Mouse (Mus musculus) small intestine, adult 2 months (tissue): ENCODE data around the gene Phlda2.

Experiments
- CTCF ChIP-seq: fragments of 200-500 bp; IDR thresholded peaks from 2 replicates; pipeline ENCODE4 v1.5.1; 2012; ENCODE audit warnings: low read depth, mild to moderate bottlenecking, control low read depth, inconsistent platforms, low read length, moderate library complexity, mixed read lengths; ENCODE audit not compliant: insufficient replicate concordance, insufficient read length; ENCODE audit errors: extremely low read depth
- POLR2A ChIP-seq: fragments of 200-500 bp; IDR thresholded peaks from 2 replicates; pipeline ENCODE4 v1.6.1; 2012; ENCODE audit warnings: low read depth, mild to moderate bottlenecking, control low read depth, inconsistent platforms, low read length, moderate library complexity

DNA sequence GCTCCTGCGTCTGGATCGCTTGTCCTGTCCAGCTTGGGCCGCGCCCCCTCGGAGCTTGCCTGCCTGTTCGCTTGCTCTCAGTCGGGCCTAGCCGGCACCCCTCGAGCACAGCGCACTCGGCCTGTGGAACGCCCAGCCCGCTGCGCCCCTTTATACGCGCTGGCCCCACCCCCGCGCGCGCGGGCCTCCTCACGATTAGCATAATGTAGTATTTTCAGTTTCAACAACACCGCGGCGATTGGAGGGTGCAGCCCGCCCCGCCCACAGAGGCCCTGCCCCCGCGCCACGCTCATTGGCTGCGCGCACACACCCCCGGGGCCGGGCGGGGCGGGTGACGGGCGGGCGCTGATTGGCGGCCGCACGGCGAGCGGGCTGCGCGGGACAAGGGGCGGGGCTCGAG is 42.1 kb downstream of the Phlda2 start, which contains the start of gene Cdkn1c:
- TF ChIP-seq POLR2A (peak; percentile 60; the same call in 1 of the 2 replicates), CTCF (no peak)
